Mouse (Mus musculus): ENCODE results near the gene Crispld2.

Crispld2 gene

GRCm38 (mm10) chr8:120072259-120072658 is 80.0 kb downstream of the Crispld2 start:
- no peak for DNase-seq

DNA sequence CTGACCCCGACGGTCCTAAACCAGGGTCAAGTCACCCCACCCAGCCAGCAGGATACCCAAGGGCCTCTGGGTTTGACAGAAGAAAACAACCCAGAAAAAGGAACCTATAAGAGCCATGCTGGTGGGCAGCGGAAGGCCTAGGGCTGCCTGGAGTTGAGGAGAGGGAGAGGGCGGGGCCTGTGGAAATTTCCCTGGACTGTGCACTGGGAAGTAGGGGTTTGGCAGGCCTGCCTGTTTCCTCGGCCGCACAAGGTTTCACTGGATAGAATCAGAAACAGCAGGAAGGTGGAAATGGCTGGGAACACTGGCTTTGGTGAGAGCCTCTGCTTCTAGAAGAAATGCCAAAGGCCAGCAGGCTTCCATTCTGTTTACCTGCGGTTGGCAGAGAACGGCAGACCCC is 80.6 kb downstream of the Crispld2 start:
- no peak for DNase-seq

GRCm38 (mm10) chr8:120074516-120074915 is 82.3 kb downstream of the Crispld2 start:
- no peak for DNase-seq

DNA sequence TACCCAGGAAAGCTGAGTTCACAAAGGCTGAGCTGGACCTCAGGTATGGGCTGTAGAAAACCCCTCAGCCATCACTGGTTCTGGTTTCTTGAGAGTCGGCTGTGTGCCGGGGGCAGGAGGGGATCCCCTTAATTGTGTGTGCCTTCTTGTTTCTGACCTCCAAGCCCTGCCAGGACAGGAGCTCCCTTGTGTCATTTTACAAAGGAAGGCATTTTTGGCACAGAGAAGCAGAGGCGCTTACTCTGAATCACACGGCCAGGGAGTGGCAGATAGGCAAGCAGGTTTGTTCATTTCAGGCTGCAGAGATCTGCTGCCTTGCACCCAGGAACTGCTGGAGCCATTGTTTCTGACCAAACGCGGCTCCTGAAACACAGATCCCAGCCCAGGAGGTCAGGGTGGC is 83.1 kb downstream of the Crispld2 start:
- no peak for DNase-seq

GRCm38 (mm10) chr8:120078080-120078479 is 85.8 kb downstream of the Crispld2 start:
- DNase-seq, result peak; percentile 85 to 86

- DNase-seq, result no peak
These were observed 87.1 kb downstream of the Crispld2 start for GRCm38 (mm10) chr8:120079361-120079760.

DNA sequence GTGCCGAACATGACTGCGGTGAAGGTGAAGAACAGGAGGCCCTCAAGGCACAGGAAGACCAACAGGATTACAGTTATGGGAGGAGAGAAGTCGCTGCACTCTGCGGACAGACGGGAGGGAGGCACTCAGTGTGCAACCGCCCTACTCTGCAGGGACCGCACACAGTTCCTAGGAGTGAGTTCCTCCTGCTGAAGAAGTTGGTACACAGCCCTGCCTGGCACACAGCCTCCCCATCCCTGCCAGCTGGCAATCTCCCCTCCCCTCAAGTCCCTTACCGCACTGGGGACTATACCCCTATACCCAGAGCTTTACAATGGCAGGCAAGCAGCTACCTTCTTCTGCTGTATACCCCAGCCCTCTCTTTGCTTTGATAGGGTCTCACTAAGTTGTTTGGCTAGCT is 91.0 kb downstream of the Crispld2 start:
- no peak for DNase-seq

DNA sequence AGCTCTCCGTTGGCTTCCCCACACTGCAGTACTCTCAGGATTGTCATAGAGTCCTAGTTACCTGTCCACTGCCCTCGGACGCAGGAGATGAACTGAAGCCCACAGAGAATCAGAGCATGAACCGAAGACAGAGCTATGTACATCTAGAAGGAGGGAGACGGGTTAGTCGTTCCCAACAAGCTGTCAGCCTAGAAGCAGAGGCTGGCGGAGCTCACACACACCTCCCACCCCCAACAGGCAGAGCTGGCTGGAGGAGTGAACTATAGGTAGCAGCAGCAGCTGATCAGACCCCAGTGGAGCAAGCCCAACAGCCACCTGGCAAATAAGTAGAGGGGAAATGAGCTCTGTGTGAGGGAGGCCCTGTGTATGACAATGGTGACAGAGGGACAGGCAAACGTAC is 92.5 kb downstream of the Crispld2 start:
- DNase-seq, result no peak

GRCm38 (mm10) chr8:120089511-120089910 is 97.3 kb downstream of the Crispld2 start:
- no peak for DNase-seq

GRCm38 (mm10) chr8:120091032-120091431 is 98.8 kb downstream of the Crispld2 start:
- DNase-seq, result no peak

DNA sequence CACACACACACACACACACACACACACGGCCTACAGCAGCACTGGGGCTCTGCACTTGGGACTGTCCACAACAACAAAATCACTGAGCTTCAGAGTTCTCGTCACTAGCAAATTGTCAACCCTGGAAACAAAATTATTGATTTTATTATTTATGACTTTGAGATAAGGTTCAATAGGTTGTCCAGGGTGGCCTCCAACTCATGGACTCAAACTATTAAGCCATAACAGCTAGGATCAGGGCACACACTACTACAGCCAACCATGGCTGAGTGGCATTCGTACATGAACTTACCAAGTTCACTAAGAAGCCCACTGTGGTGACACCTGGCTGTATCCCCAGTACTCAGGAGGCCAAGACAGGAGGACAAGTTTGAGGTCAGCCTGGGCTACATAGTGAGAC is 100.9 kb downstream of the Crispld2 start:
- no peak for DNase-seq

- no peak for DNase-seq
These were observed 102.6 kb downstream of the Crispld2 start for GRCm38 (mm10) chr8:120094801-120095200.

GRCm38 (mm10) chr8:120096486-120096885 is 104.2 kb downstream of the Crispld2 start:
- no peak for DNase-seq

- no peak for DNase-seq
These were observed 108.3 kb downstream of the Crispld2 start for GRCm38 (mm10) chr8:120100388-120101067.

- DNase-seq, result peak; percentile 77 to 80
These were observed 109.1 kb downstream of the Crispld2 start, which contains the start of gene Zdhhc7 for GRCm38 (mm10) chr8:120101068-120101972. TSS of gene Zdhhc7 (minus strand) at chr8:120101482.
